Mouse (Mus musculus) embryonic facial prominence, embryonic 14.5 days (tissue): ENCODE measurements around the gene Mag. TPM values are rescaled to one million over a fixed set of nuclear protein-coding genes. Genes with fewer than 3 reads are reported as not detected.
"Not testable (repeated sequence)": the region's sequence is repeated elsewhere in the genome, so short reads cannot be mapped to it uniquely, and the experiment has no call there.

ENCODE experiments used
- ATAC-seq: fragments of 200-750 bp; cut with Nextera tagmentation; 2 replicates; pipeline ENCODE4 v1.8.0; 2017; ENCODE audit warnings: low read depth, moderate number of reproducible peaks, moderate TSS enrichment
- DNase-seq: peaks from one replicate; pipeline ENCODE4 v3.0.0-alpha.2; 2015; ENCODE audit warnings: low spot score
- H3K27ac ChIP-seq: fragments of 300-500 bp; sonication (generic); replicated peaks from 2 replicates; pipeline ENCODE4 v1.5.1; 2014; ENCODE audit warnings: low read depth, mild to moderate bottlenecking, low read length, moderate library complexity
- H3K27me3 ChIP-seq: fragments of 300-500 bp; sonication (generic); replicated peaks from 2 replicates; pipeline ENCODE4 v1.6.1; 2014; ENCODE audit warnings: low read length; ENCODE audit not compliant: control insufficient read depth, insufficient read depth
- H3K36me3 ChIP-seq: fragments of 300-500 bp; sonication (generic); 2 replicates; pipeline ENCODE4 v1.6.1; 2014; ENCODE audit warnings: low read length, mixed read lengths; ENCODE audit not compliant: control insufficient read depth, insufficient read depth
- H3K4me1 ChIP-seq: fragments of 300-500 bp; sonication (generic); 2 replicates; pipeline ENCODE4 v1.6.1; 2014; ENCODE audit warnings: antibody characterized with exemption, low read length; ENCODE audit not compliant: control insufficient read depth, insufficient read depth
- H3K4me2 ChIP-seq: fragments of 300-500 bp; sonication (generic); 2 replicates; pipeline ENCODE4 v1.6.1; 2014; ENCODE audit warnings: low read depth, mild to moderate bottlenecking, low read length, moderate library complexity, mixed read lengths
- H3K4me3 ChIP-seq: fragments of 300-500 bp; sonication (generic); 2 replicates; pipeline ENCODE4 v1.5.1; 2014; ENCODE audit warnings: low read depth, mild to moderate bottlenecking, low read length
- H3K9ac ChIP-seq: fragments of 300-500 bp; sonication (generic); 2 replicates; pipeline ENCODE4 v1.6.1; 2014; ENCODE audit warnings: low read depth, mild to moderate bottlenecking, low read length, moderate library complexity, mixed read lengths
- H3K9me3 ChIP-seq: fragments of 300-500 bp; sonication (generic); 2 replicates; pipeline ENCODE4 v1.6.1; 2016; ENCODE audit warnings: low read length; ENCODE audit not compliant: control insufficient read depth
- WGBS: fragments of 180-500 bp; shearing (Covaris S2); extraction: QIAGEN DNeasy Blood & Tissue Kit; methylation state at CpG from one replicate; pipeline ENCODE4 v1.1.7; 2014; 5-methylcytosine and 5-hydroxymethylcytosine counted together
- polyA plus RNA-seq: library from polyadenylated mRNA; unstranded; fragments of >200 nt; fragmentation: Nextera tagmentation; extraction: Ambion mirVana; gene quantifications from 2 replicates; pipeline ENCODE4 v1.2.1, GENCODE M21; 2014

The Mag gene
- polyA plus RNA-seq, 1 experiment from 2014 or later: 1.4 TPM

- WGBS: 86% methylated on average over 7 of the region's 7 CpGs
- not testable (repeated sequence) for H3K9ac ChIP-seq, H3K4me2 ChIP-seq, H3K9me3 ChIP-seq, DNase-seq, H3K4me1 ChIP-seq, H3K4me3 ChIP-seq, H3K27ac ChIP-seq, H3K27me3 ChIP-seq, ATAC-seq
- H3K36me3 ChIP-seq: peaks cover 34% of the 10 kb centered on the region
These were observed 30.8 kb upstream of the Mag start for GRCm38 (mm10) chr7:30945466-30945865.

GRCm38 (mm10) chr7:30944706-30945105, 30.0 kb upstream of the Mag start:
- not testable (repeated sequence) for ATAC-seq, H3K27me3 ChIP-seq
- WGBS: 66% methylated on average over 2 of the region's 2 CpGs

GRCm38 (mm10) chr7:30943909-30944635, 29.4 kb upstream of the Mag start, which contains the start of gene Hamp:
Gene Hamp (minus strand): TSS chr7:30944032.
- no peak for DNase-seq
- Histone ChIP-seq H3K27me3 (no peaks in the 10 kb centered on the region), H3K4me2 (no peak within 1 kb of the TSS), H3K4me1 (no peaks in the 10 kb centered on the region), H3K36me3 (peaks cover 21% of the 10 kb centered on the region), H3K9ac (no peak within 1 kb of the TSS), H3K4me3 (no peak within 1 kb of the TSS), H3K27ac (no peak within 1 kb of the TSS), H3K9me3 (no peaks in the 10 kb centered on the region)
- WGBS: 64% methylated on average over 9 of the region's 9 CpGs
- ATAC-seq: no peak

More at GRCm38 (mm10) chr7:30944706-30945105, 30.0 kb upstream of the Mag start:
- H3K4me3 ChIP-seq, H3K27ac ChIP-seq, H3K9me3 ChIP-seq, H3K4me1 ChIP-seq, DNase-seq, H3K4me2 ChIP-seq, H3K9ac ChIP-seq: not testable (repeated sequence)
- peaks cover 27% of the 10 kb centered on the region for H3K36me3 ChIP-seq

- not testable (repeated sequence) for DNase-seq, H3K4me3 ChIP-seq, H3K27ac ChIP-seq, H3K9me3 ChIP-seq, ATAC-seq, H3K9ac ChIP-seq, H3K27me3 ChIP-seq, H3K4me1 ChIP-seq, H3K4me2 ChIP-seq
- H3K36me3 ChIP-seq: peaks cover 13% of the 10 kb centered on the region
- WGBS: 64% methylated on average over 2 of the region's 3 CpGs
These were observed 27.7 kb upstream of the Mag start for GRCm38 (mm10) chr7:30942365-30942764.

- 89% methylated on average over 1 of the region's 1 CpGs for WGBS
- H3K4me1 ChIP-seq, H3K9me3 ChIP-seq, H3K36me3 ChIP-seq, ATAC-seq, H3K4me2 ChIP-seq, H3K27me3 ChIP-seq, H3K4me3 ChIP-seq, H3K9ac ChIP-seq, H3K27ac ChIP-seq, DNase-seq: not testable (repeated sequence)
These were observed 25.4 kb upstream of the Mag start for GRCm38 (mm10) chr7:30940070-30940469.

- H3K9ac ChIP-seq, H3K4me1 ChIP-seq, H3K4me3 ChIP-seq, DNase-seq, ATAC-seq, H3K36me3 ChIP-seq, H3K9me3 ChIP-seq, H3K4me2 ChIP-seq, H3K27me3 ChIP-seq, H3K27ac ChIP-seq: not testable (repeated sequence)
- 60% methylated on average over 6 of the region's 6 CpGs for WGBS
These were observed 20.9 kb upstream of the Mag start for GRCm38 (mm10) chr7:30935422-30936099.

GRCm38 (mm10) chr7:30924581-30924980, 9.9 kb upstream of the Mag start, which contains the start of gene Hamp2:
Gene Hamp2 (minus strand): TSS chr7:30924681.
- not testable (repeated sequence) for H3K9me3 ChIP-seq, DNase-seq, H3K9ac ChIP-seq, H3K36me3 ChIP-seq, H3K27me3 ChIP-seq, H3K4me1 ChIP-seq, ATAC-seq, H3K4me2 ChIP-seq, H3K27ac ChIP-seq, H3K4me3 ChIP-seq
- 89% methylated on average over 2 of the region's 2 CpGs for WGBS

GRCm38 (mm10) chr7:30924071-30924470, 9.4 kb upstream of the Mag start:
- H3K9me3 ChIP-seq: no peaks in the 10 kb centered on the region
- no peaks in the 10 kb centered on the region for H3K4me1 ChIP-seq
- no peaks in the 10 kb centered on the region for H3K36me3 ChIP-seq
- H3K4me3 ChIP-seq: no peak overlapping the region
- H3K27me3 ChIP-seq: no peaks in the 10 kb centered on the region
- no peak overlapping the region for H3K4me2 ChIP-seq
- ATAC-seq (no peak), DNase-seq (no peak)
- 54% methylated on average over 3 of the region's 3 CpGs for WGBS
- H3K9ac ChIP-seq: no peak overlapping the region
- H3K27ac ChIP-seq: no peak overlapping the region
